Mouse (Mus musculus) kidney, adult 2 months (tissue): Measurements from ENCODE around the gene Ccdc54. TPM values are rescaled to one million over a fixed set of nuclear protein-coding genes. Genes with fewer than 3 reads are reported as not detected.
A peak's percentile ranks its signal among the peaks of the same experiment; 100 is the strongest.

Experiments used
- DNase-seq: peaks from one replicate; pipeline ENCODE4 v3.0.0; 2021
- H3K27ac ChIP-seq: fragments of 200-500 bp; 2 replicates; pipeline ENCODE4 v1.5.1; 2012; ENCODE audit warnings: low read depth, low read length, control low read depth, inconsistent platforms; ENCODE audit not compliant: insufficient read depth
- H3K27me3 ChIP-seq: fragments of 200-500 bp; replicated peaks from 2 replicates; pipeline ENCODE4 v1.6.1; 2012; ENCODE audit warnings: mild to moderate bottlenecking, moderate library complexity, low read length, inconsistent platforms; ENCODE audit not compliant: control insufficient read depth, insufficient read depth
- H3K36me3 ChIP-seq: fragments of 200-500 bp; 2 replicates; pipeline ENCODE4 v1.6.1; 2012; ENCODE audit warnings: mild to moderate bottlenecking, moderate library complexity, low read length, inconsistent platforms; ENCODE audit not compliant: control insufficient read depth, insufficient read depth
- H3K4me1 ChIP-seq: fragments of 200-500 bp; 2 replicates; pipeline ENCODE4 v1.6.1; 2011; ENCODE audit warnings: low read length; ENCODE audit not compliant: control insufficient read depth, insufficient read depth
- H3K4me3 ChIP-seq: fragments of 200-500 bp; 2 replicates; pipeline ENCODE4 v1.5.1; 2011; ENCODE audit warnings: mild to moderate bottlenecking, low read depth, low read length, control low read depth; ENCODE audit not compliant: insufficient read depth
- CTCF ChIP-seq: fragments of 200-500 bp; conservative IDR thresholded peaks from 2 replicates; pipeline ENCODE4 v1.5.1; 2011; ENCODE audit warnings: low read depth, mild to moderate bottlenecking, control low read depth, low read length, moderate library complexity, mixed read lengths; ENCODE audit not compliant: insufficient read depth, insufficient read length
- POLR2A ChIP-seq: fragments of 200-500 bp; IDR thresholded peaks from one replicate; pipeline ENCODE4 v1.6.1; 2011; ENCODE audit warnings: low read depth, low read length, control low read depth
- WGBS: fragments of 180-500 bp; shearing (Covaris S2); methylation state at CpG from one replicate; pipeline ENCODE4 v1.1.7; 2018; 5-methylcytosine and 5-hydroxymethylcytosine counted together
- polyA plus RNA-seq: library from polyadenylated mRNA; depleted of rRNA; stranded (reverse); fragments of >200 nt; gene quantifications from 2 replicates; pipeline ENCODE4 v1.2.3, GENCODE M21; 2012

Gene Ccdc54
- polyA plus RNA-seq, 1 experiment = not detected

- WGBS = 43% methylated on average over 3 of the region's 3 CpGs
- DNase-seq = no peak
- no peaks in the 10 kb centered on the region for H3K4me1 ChIP-seq
Measured at GRCm38 (mm10) chr16:50601947-50602346, 11.0 kb upstream of the Ccdc54 start.

GRCm38 (mm10) chr16:50600665-50601064 is 9.7 kb upstream of the Ccdc54 start:
- TF ChIP-seq CTCF (no peak), POLR2A (no peak)
- WGBS = 79% methylated on average over 3 of the region's 3 CpGs
- no peak overlapping the region for H3K4me3 ChIP-seq
- no peak overlapping the region for H3K27ac ChIP-seq
- no peaks in the 10 kb centered on the region for H3K27me3 ChIP-seq
- H3K4me1 ChIP-seq = no peaks in the 10 kb centered on the region
- H3K36me3 ChIP-seq = no peaks in the 10 kb centered on the region
- no peak for DNase-seq

More at GRCm38 (mm10) chr16:50601947-50602346, 11.0 kb upstream of the Ccdc54 start:
- no peak overlapping the region for H3K4me3 ChIP-seq
- H3K36me3 ChIP-seq = no peaks in the 10 kb centered on the region
- TF ChIP-seq POLR2A (no peak), CTCF (no peak)
- H3K27ac ChIP-seq = no peak overlapping the region
- H3K27me3 ChIP-seq = no peaks in the 10 kb centered on the region

- 27% methylated on average over 6 of the region's 6 CpGs for WGBS
- TF ChIP-seq CTCF (no peak), POLR2A (no peak)
- DNase-seq = no peak
Measured at GRCm38 (mm10) chr16:50596679-50597078, 5.7 kb upstream of the Ccdc54 start.

GRCm38 (mm10) chr16:50596171-50596570 is 5.2 kb upstream of the Ccdc54 start:
- DNase-seq = no peak
- Histone ChIP-seq H3K36me3 (no peaks in the 10 kb centered on the region), H3K27me3 (no peaks in the 10 kb centered on the region), H3K27ac (no peak overlapping the region), H3K4me3 (no peak overlapping the region), H3K4me1 (no peaks in the 10 kb centered on the region)
- no peak for TF ChIP-seq POLR2A
- TF ChIP-seq CTCF = no peak
- 56% methylated on average over 4 of the region's 4 CpGs for WGBS

More at GRCm38 (mm10) chr16:50596679-50597078, 5.7 kb upstream of the Ccdc54 start:
- no peaks in the 10 kb centered on the region for H3K36me3 ChIP-seq
- no peaks in the 10 kb centered on the region for H3K4me1 ChIP-seq
- H3K27me3 ChIP-seq = no peaks in the 10 kb centered on the region
- no peak overlapping the region for H3K4me3 ChIP-seq
- H3K27ac ChIP-seq = no peak overlapping the region

GRCm38 (mm10) chr16:50594876-50595275 is 3.9 kb upstream of the Ccdc54 start:
- no peak for DNase-seq
- Histone ChIP-seq H3K4me3 (no peak overlapping the region), H3K27ac (no peak overlapping the region), H3K27me3 (no peaks in the 10 kb centered on the region), H3K4me1 (no peaks in the 10 kb centered on the region), H3K36me3 (no peaks in the 10 kb centered on the region)
- 40% methylated on average over 1 of the region's 1 CpGs for WGBS
- TF ChIP-seq CTCF (no peak), POLR2A (no peak)

- peak overlapping the region; percentile 50; the same call in 1 of the 2 replicates for H3K27ac ChIP-seq
- 80% methylated on average over 11 of the region's 11 CpGs for WGBS
- H3K4me1 ChIP-seq = no peaks in the 10 kb centered on the region
- H3K27me3 ChIP-seq = no peaks in the 10 kb centered on the region
- TF ChIP-seq POLR2A = no peak
- no peak for TF ChIP-seq CTCF
- H3K4me3 ChIP-seq = no peak overlapping the region
- no peaks in the 10 kb centered on the region for H3K36me3 ChIP-seq
- DNase-seq = peak; percentile 57
Measured at GRCm38 (mm10) chr16:50593361-50593760, 2.4 kb upstream of the Ccdc54 start.

- Histone ChIP-seq H3K27me3 (no peaks in the 10 kb centered on the region), H3K36me3 (no peaks in the 10 kb centered on the region), H3K4me3 (no peak overlapping the region), H3K4me1 (no peaks in the 10 kb centered on the region), H3K27ac (peak overlapping the region; percentile 73; the same call in 1 of the 2 replicates)
- TF ChIP-seq POLR2A (no peak), CTCF (no peak)
- 54% methylated on average over 11 of the region's 11 CpGs for WGBS
- DNase-seq = peak; percentile 51
Measured at GRCm38 (mm10) chr16:50589574-50590151, 1.3 kb downstream of the Ccdc54 start.
